Mouse (Mus musculus) heart, postnatal 0 days (tissue): ENCODE measurements around the gene Sycn.

Experiments used
- CTCF ChIP-seq: IDR thresholded peaks from 2 replicates; pipeline ENCODE4 v1.5.1; 2016; ENCODE audit warnings: antibody characterized with exemption, control low read depth, low read depth
- EP300 ChIP-seq: IDR thresholded peaks from 2 replicates; pipeline ENCODE4 v1.6.1; 2016; ENCODE audit warnings: antibody characterized with exemption, low read depth

DNA sequence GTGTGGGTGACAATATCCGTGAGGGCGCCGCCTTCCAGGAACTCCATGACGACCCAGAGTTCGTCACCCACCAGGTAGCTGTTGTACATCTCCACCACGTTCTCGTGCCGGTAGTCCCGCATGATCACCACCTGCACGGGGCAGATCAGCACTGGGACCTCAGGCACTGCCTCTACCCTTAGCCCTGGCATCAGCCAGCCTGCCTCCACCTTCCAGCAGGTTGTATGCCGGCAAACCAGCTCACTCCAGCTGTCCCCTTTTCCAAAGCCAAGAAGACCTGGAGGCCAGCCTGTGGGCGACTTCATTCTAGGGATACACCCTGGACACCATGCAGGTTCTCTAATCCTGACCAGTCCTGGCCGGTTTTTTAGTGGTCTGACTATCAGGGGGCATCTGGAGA is 22.3 kb downstream of the Sycn start:
- TF ChIP-seq CTCF (no peak), EP300 (no peak)
